Mouse (Mus musculus) limb, embryonic 13.5 days (tissue): ENCODE data around the gene Spata32. TPM values are rescaled to one million over a fixed set of nuclear protein-coding genes. Genes with fewer than 3 reads are reported as not detected.
A peak's percentile ranks its signal among the peaks of the same experiment; 100 is the strongest.

Source experiments
- ATAC-seq: fragments of 200-750 bp; cut with Nextera tagmentation; 2 replicates; pipeline ENCODE4 v1.8.0; 2017; ENCODE audit warnings: low read depth, moderate number of reproducible peaks, moderate TSS enrichment; ENCODE audit not compliant: low FRiP score
- H3K27ac ChIP-seq: fragments of 300-500 bp; sonication (generic); 2 replicates; pipeline ENCODE4 v1.5.1; 2015; ENCODE audit warnings: inconsistent platforms, mild to moderate bottlenecking, moderate library complexity
- H3K27me3 ChIP-seq: fragments of 300-500 bp; sonication (generic); 2 replicates; pipeline ENCODE4 v1.6.1; 2015; ENCODE audit warnings: mild to moderate bottlenecking, inconsistent platforms
- H3K36me3 ChIP-seq: fragments of 300-500 bp; sonication (generic); 2 replicates; pipeline ENCODE4 v1.6.1; 2015; ENCODE audit warnings: inconsistent platforms, mild to moderate bottlenecking, moderate library complexity
- H3K4me1 ChIP-seq: fragments of 300-500 bp; sonication (generic); 2 replicates; pipeline ENCODE4 v1.6.1; 2015; ENCODE audit warnings: inconsistent platforms
- H3K4me2 ChIP-seq: fragments of 300-500 bp; sonication (generic); replicated peaks from 2 replicates; pipeline ENCODE4 v1.6.1; 2015; ENCODE audit warnings: inconsistent platforms, mild to moderate bottlenecking, moderate library complexity
- H3K4me3 ChIP-seq: fragments of 300-500 bp; sonication (generic); 2 replicates; pipeline ENCODE4 v1.5.1; 2015; ENCODE audit warnings: moderate library complexity, mild to moderate bottlenecking, inconsistent platforms
- H3K9ac ChIP-seq: fragments of 300-500 bp; sonication (generic); 2 replicates; pipeline ENCODE4 v1.6.1; 2015; ENCODE audit warnings: mild to moderate bottlenecking, inconsistent platforms
- H3K9me3 ChIP-seq: fragments of 300-500 bp; sonication (generic); 2 replicates; pipeline ENCODE4 v1.6.1; 2016; ENCODE audit warnings: inconsistent platforms
- WGBS: fragments of 180-500 bp; shearing (Covaris S2); methylation state at CpG from one replicate; pipeline ENCODE4 v1.1.7; 2015; 5-methylcytosine and 5-hydroxymethylcytosine counted together
- polyA plus RNA-seq: library from polyadenylated mRNA; unstranded; fragments of >200 nt; fragmentation: Nextera tagmentation; extraction: Ambion mirVana; gene quantifications from 2 replicates; pipeline ENCODE4 v1.2.1, GENCODE M21; 2015

Gene Spata32
- polyA plus RNA-seq, 1 experiment from 2014 or later, result not detected

DNA sequence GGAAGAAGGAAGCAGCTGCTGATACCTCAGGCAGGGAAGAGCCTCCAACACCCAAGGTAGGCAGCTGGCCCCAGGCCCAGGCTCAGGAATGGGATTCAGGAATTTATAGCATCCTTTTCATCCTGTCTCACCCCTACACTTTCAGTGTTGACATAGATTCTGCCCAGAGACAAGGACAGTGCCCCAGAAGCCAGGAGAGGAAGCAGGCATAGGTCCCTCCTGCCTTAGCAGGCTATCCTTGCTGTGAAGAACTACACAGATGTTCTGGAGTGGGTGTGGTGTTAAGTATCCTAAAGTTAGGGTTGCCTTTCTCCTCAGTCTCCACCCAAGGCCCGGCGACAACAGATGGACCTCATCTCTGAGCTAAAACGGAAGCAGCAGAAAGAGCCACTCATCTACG, 20.9 kb downstream of the Spata32 start:
- Histone ChIP-seq H3K27me3 (peaks cover 95% of the 10 kb centered on the region), H3K4me2 (no peak overlapping the region), H3K4me1 (peaks cover 38% of the 10 kb centered on the region), H3K36me3 (no peaks in the 10 kb centered on the region), H3K9ac (no peak overlapping the region), H3K27ac (no peak overlapping the region), H3K9me3 (no peaks in the 10 kb centered on the region), H3K4me3 (no peak overlapping the region)
- WGBS, result 68% methylated on average over 4 of the region's 4 CpGs
- ATAC-seq, result no peak

DNA sequence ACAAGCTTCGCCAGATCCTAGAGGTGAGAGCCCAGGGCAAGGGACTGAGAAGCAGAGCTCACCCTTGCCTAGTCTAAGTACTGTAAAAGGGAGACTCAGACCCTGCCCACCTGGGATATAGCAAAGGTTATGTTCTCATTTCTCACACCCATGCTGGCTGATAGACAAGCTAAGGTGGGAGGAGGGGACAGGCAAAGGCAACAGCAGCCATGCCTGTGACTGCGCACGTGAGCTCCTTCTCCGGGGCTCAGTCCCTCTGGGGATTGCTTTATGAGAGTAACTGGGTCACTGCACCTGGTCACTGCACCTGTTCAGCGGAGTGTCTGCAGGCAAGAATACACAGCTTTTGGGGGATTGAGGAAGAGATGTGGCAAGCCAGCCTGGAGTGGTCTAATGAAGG, 22.6 kb downstream of the Spata32 start:
- Histone ChIP-seq H3K4me1 (peaks cover 33% of the 10 kb centered on the region), H3K9me3 (no peaks in the 10 kb centered on the region), H3K4me3 (no peak overlapping the region), H3K4me2 (no peak overlapping the region), H3K27ac (no peak overlapping the region), H3K27me3 (peaks cover 100% of the 10 kb centered on the region), H3K36me3 (no peaks in the 10 kb centered on the region), H3K9ac (no peak overlapping the region)
- 66% methylated on average over 5 of the region's 5 CpGs for WGBS
- ATAC-seq, result no peak

DNA sequence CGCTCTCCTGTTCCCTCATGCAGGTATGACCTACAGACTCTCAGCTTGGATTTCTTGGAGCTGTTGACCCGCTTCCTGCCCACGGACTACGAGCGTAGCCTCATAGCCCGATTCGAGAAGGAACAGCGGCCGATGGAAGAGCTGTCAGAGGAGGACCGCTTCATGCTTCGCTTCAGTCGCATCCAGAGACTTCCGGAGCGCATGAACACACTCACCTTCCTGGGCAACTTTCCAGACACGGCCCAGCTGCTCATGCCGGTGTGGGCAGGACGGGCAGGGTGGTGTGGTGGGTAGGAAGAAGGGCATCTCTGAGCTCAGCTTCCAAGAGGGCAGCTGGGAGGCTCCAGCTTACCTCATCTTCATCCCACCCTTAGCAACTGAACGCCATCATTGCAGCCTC, 23.0 kb downstream of the Spata32 start:
- no peak for ATAC-seq
- H3K27me3 ChIP-seq, result peaks cover 100% of the 10 kb centered on the region
- no peak overlapping the region for H3K27ac ChIP-seq
- H3K4me1 ChIP-seq, result peaks cover 33% of the 10 kb centered on the region
- no peaks in the 10 kb centered on the region for H3K9me3 ChIP-seq
- H3K36me3 ChIP-seq, result no peaks in the 10 kb centered on the region
- H3K4me3 ChIP-seq, result no peak overlapping the region
- H3K4me2 ChIP-seq, result no peak overlapping the region
- WGBS, result 88% methylated on average over 18 of the region's 18 CpGs
- no peak overlapping the region for H3K9ac ChIP-seq

DNA sequence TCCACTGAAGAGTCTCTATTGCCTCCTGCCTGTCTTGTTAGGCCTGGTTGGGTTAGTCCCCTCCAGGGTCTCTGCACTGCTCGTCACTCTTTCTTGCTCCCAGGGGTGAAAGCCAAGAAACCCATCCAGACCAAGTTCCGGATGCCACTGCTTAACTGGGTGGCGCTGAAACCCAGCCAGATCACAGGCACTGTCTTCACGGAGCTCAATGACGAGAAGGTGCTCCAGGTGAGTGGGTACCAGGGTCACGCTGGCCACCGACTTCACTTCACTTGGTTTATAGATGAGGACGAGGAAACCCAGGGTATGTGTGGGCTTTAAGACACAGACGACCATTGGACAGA, 24.4 kb downstream of the Spata32 start:
- H3K27me3 ChIP-seq, result peaks cover 98% of the 10 kb centered on the region
- ATAC-seq, result no peak
- no peak overlapping the region for H3K9ac ChIP-seq
- no peak overlapping the region for H3K27ac ChIP-seq
- no peaks in the 10 kb centered on the region; the same call in 1 of the 2 replicates for H3K9me3 ChIP-seq
- H3K4me3 ChIP-seq, result no peak overlapping the region
- H3K36me3 ChIP-seq, result no peaks in the 10 kb centered on the region
- H3K4me2 ChIP-seq, result no peak overlapping the region
- WGBS, result 33% methylated on average over 9 of the region's 9 CpGs
- H3K4me1 ChIP-seq, result peaks cover 20% of the 10 kb centered on the region

DNA sequence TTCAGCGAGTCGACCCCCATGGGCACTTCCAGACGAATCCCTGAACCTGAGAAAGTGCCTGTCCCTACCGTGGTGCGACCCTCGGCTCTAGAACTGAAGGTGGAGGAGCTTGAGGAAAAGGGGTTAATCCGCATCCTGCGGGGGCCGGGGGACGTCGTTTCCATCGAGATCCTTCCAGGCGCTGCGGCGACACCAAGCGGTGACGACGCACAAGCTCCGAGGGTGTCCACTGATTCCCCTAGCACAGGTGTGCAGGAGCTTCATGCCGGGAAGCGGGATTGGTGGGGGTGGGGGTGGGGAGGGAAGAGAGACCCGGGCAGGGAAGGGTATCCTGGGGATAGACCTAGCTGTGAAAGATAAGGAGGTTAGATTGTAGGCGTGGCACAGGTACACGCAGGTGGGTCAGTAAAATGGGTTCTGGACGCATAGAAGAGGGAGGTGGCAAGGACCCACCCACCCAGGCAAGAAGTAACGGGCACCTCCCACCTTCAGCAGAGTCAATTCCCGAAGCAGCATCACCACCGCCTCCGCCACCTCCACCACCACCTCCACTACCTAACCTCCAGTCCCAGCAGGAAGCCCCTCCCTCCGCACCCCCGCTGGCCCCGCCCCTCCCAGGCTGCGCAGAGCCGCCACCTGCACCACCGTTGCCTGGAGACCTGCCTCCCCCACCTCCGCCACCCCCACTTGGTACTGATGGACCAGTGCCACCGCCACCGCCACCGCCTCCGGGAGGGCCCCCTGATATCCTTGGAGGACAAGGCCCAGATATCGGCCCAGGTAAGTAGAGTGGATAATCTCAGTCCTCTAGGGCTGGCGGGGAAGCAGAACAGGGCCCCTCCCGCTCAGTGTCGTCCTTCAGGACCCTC, 25.0 kb downstream of the Spata32 start:
- peak overlapping the region; percentile 27 for H3K9ac ChIP-seq
- ATAC-seq, result no peak; the same call in 1 of the 2 replicates
- no peaks in the 10 kb centered on the region; the same call in 1 of the 2 replicates for H3K9me3 ChIP-seq
- H3K27ac ChIP-seq, result no peak overlapping the region
- WGBS, result 4% methylated on average over 43 of the region's 44 CpGs
- H3K36me3 ChIP-seq, result no peaks in the 10 kb centered on the region
- H3K4me3 ChIP-seq, result peak overlapping the region; percentile 36
- peaks cover 92% of the 10 kb centered on the region for H3K27me3 ChIP-seq
- H3K4me1 ChIP-seq, result peaks cover 14% of the 10 kb centered on the region
- peak overlapping the region; percentile 66 for H3K4me2 ChIP-seq

DNA sequence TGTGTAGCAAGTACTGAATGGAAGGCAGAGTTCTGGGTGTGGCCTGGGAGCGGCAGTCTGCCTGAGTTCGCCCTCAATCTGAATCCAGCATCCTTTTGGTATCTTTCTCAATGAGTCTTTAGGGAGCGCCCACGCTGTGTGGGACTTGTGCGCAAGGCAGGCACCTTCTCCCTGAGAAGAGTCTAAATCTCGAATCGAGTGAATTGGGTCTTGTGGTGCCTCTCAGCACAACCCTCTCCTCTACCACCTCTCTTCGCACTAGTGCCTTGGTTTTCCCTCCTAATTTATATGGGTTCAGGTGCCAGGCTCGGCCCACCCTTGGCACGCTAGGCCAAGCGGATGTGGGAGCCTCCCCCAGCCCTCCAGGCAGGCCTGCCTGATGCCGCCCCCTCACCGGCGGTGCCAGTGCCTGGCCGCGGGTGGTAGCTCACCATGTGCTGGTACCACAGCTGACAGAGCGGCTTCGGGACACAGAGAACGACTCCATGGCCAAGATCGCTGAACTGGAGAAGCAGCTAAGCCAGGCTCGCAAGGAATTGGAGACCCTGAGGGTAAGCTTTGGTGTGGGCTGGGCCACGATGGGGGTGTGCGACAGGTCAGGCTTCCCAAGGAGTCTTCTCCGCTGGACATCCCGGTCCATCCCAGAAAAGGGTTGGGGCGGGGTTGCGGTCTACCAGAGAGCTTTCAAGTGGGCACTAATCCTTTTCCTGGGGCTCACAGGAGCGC, 25.8 kb downstream of the Spata32 start:
- H3K9me3 ChIP-seq, result no peaks in the 10 kb centered on the region; the same call in 1 of the 2 replicates
- ATAC-seq, result no peak
- H3K4me3 ChIP-seq, result peak overlapping the region; percentile 36
- peak overlapping the region; percentile 27 for H3K9ac ChIP-seq
- WGBS, result 13% methylated on average over 28 of the region's 28 CpGs
- H3K27ac ChIP-seq, result no peak overlapping the region
- H3K4me2 ChIP-seq, result peak overlapping the region; percentile 66
- H3K27me3 ChIP-seq, result peaks cover 84% of the 10 kb centered on the region
- H3K4me1 ChIP-seq, result peaks cover 13% of the 10 kb centered on the region
- H3K36me3 ChIP-seq, result no peaks in the 10 kb centered on the region

DNA sequence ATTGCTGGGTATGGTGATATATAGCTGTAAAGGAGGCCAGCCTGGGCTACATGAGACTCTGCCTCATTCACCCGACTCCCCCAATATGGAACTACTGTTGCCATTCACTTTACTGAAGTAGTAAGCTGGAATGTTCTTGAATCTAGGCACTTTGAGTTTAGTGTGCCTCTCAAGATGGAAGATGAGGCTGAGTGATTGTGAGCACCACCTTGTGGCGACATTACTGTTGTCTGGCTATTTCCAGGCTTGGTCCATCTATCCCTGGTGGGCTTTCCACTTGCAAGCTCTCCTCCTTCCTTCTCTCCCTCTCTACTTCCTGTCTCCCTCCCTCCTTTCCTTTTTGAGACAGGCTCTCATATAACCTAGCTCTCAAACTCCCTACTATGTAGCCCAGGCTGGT, 33.3 kb downstream of the Spata32 start:
- no peaks in the 10 kb centered on the region for H3K36me3 ChIP-seq
- WGBS, result 43% methylated on average over 2 of the region's 2 CpGs
- peaks cover 18% of the 10 kb centered on the region for H3K27me3 ChIP-seq
- no peak for ATAC-seq
- H3K4me3 ChIP-seq, result no peak overlapping the region
- H3K4me2 ChIP-seq, result no peak overlapping the region
- H3K4me1 ChIP-seq, result no peaks in the 10 kb centered on the region
- H3K9ac ChIP-seq, result no peak overlapping the region
- no peak overlapping the region for H3K27ac ChIP-seq
- no peaks in the 10 kb centered on the region; the same call in 1 of the 2 replicates for H3K9me3 ChIP-seq

DNA sequence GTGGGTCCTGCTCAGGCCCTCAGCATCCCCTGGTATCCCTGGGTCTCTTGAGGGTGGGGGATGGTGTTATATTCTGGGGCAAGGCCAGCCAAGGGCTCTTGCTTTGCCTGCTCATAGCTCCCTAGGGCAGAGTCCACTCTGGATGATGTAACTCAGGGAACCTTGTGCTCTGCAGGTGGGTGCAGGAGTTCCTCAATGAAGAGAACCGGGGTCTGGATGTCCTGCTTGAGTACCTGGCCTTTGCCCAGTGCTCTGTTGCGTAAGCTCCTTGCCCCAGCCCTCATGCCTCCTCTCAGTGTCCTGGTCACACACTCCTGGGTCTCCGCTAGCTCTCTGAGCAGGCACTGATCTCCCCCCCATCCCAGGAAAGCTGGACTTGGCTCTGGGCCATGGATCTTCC, 36.3 kb downstream of the Spata32 start:
- ATAC-seq, result no peak
- WGBS, result 79% methylated on average over 3 of the region's 3 CpGs
- Histone ChIP-seq H3K4me2 (no peak overlapping the region), H3K4me1 (no peaks in the 10 kb centered on the region), H3K27me3 (peaks cover 8% of the 10 kb centered on the region; the same call in 1 of the 2 replicates), H3K36me3 (no peaks in the 10 kb centered on the region), H3K4me3 (no peak overlapping the region), H3K27ac (no peak overlapping the region), H3K9me3 (no peaks in the 10 kb centered on the region), H3K9ac (no peak overlapping the region)

DNA sequence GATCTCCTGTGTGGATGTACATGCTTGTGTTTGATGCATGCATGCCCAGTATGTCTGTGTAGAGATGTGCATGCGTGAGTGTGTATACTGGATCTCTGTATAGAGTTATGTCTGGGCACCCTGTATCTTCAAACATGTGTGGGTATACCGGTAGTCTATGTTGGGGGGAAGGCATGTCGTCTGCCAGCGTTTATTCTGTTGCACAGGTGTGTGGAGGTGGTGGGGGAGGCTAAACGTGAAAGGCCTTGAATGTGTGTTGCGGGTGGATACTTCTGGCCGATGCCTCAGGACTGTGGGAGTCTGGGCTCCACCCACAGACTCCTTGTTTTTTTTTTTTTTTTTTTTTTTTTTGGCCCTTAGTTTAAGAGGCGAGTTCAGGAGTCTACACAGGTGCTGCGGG, 36.9 kb downstream of the Spata32 start:
- no peaks in the 10 kb centered on the region for H3K36me3 ChIP-seq
- H3K4me1 ChIP-seq, result no peaks in the 10 kb centered on the region
- no peak overlapping the region for H3K4me3 ChIP-seq
- no peak for ATAC-seq
- peaks cover 8% of the 10 kb centered on the region; the same call in 1 of the 2 replicates for H3K27me3 ChIP-seq
- no peak overlapping the region for H3K9ac ChIP-seq
- H3K27ac ChIP-seq, result no peak overlapping the region
- no peak overlapping the region for H3K4me2 ChIP-seq
- no peaks in the 10 kb centered on the region for H3K9me3 ChIP-seq
- 75% methylated on average over 9 of the region's 9 CpGs for WGBS

DNA sequence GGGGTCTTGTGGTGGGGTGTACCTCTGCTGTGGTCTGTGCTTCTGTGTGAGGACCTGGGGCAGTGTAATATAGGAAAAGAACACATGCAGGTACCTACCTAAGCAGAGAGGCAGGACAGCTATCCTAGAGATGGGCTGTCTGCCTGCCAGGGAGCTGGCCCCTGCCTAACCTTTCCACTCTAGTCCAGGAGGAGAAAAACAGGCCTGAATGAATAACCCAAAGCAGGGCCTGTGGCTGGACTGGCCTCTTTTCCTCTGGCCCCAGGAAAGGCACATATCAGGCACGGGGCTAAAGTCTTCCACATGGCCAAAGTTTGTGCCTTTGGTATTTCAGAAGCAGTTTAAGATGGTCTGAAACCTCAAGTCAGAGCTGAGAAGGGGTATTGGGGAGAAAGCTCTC, 37.8 kb downstream of the Spata32 start:
- Histone ChIP-seq H3K27ac (no peak overlapping the region), H3K9ac (no peak overlapping the region), H3K4me1 (no peaks in the 10 kb centered on the region), H3K9me3 (no peaks in the 10 kb centered on the region), H3K36me3 (no peaks in the 10 kb centered on the region), H3K4me3 (no peak overlapping the region), H3K27me3 (peaks cover 8% of the 10 kb centered on the region; the same call in 1 of the 2 replicates), H3K4me2 (no peak overlapping the region)
- WGBS, result 44% methylated on average over 1 of the region's 1 CpGs
- no peak for ATAC-seq

DNA sequence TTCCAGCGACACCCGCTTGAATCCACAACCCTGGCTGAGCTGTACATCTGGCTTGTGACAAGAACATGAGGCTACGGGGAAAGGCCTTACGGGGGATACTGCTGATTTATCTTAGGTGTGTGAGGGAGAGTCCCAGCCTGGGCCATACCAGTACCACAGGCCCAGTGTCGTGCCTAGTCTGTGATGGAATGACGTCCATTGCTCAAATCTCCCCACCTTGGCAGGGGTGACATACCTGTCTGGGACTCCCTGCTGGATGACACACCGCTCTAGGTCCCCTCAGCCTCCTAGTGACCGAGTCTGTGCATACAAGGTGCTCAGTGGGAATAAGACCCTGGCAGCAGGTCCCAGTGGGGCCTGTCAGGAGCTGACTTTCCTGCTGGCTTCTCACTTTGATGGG, 39.5 kb downstream of the Spata32 start:
- WGBS, result 87% methylated on average over 8 of the region's 8 CpGs
- ATAC-seq, result no peak
- Histone ChIP-seq H3K36me3 (no peaks in the 10 kb centered on the region), H3K9ac (no peak overlapping the region), H3K4me3 (no peak overlapping the region), H3K4me2 (no peak overlapping the region), H3K9me3 (no peaks in the 10 kb centered on the region), H3K27ac (no peak overlapping the region), H3K27me3 (peaks cover 11% of the 10 kb centered on the region), H3K4me1 (no peaks in the 10 kb centered on the region)

DNA sequence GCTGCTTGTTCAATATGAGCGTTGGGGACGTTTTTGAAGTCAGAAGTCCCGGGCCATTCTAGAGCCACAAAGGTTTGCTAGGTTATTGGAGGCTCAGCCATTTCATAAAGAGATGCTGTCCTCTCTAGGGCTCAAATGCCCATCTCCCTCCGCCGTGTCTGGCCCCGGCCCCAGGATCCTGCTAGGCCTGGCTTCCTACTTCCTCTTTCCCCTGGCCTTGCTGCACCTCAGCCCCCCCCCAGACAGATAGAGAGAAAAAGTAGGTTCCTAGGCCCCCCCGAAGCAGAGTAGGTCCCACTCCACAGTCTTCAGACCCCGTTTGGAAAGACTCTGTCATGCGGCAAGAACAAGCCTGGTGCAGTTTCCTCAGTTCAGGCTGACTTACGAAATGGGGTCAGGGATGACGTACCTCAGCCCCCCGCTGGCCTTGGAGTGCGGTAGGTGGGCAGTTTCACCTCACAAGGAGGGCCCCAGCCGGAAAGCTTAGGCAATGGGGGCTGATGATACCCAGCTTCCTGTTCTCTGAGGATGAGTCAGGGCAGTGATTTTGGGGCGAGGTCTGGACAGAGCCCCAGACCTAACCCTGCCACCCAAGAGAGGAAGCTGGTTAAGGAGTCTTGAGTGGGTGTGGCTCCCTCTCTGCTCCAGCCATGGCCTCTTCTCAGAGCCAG, 40.3 kb downstream of the Spata32 start:
- Histone ChIP-seq H3K9me3 (no peaks in the 10 kb centered on the region), H3K4me2 (no peak overlapping the region), H3K4me3 (no peak overlapping the region), H3K27ac (no peak overlapping the region), H3K9ac (no peak overlapping the region), H3K4me1 (no peaks in the 10 kb centered on the region), H3K27me3 (peaks cover 19% of the 10 kb centered on the region), H3K36me3 (no peaks in the 10 kb centered on the region)
- WGBS, result 86% methylated on average over 15 of the region's 15 CpGs
- no peak for ATAC-seq
